Mouse (Mus musculus) stomach, postnatal 0 days (tissue): ENCODE results near the gene Xylt1. TPM values are rescaled to one million over a fixed set of nuclear protein-coding genes. Genes with fewer than 3 reads are reported as not detected.

Source experiments
- ATAC-seq: fragments of 200-750 bp; cut with Nextera tagmentation; 2 replicates; pipeline ENCODE4 v1.8.0; 2017; ENCODE audit not compliant: low FRiP score, low TSS enrichment
- DNase-seq: peaks from one replicate; pipeline ENCODE4 v3.0.0-alpha.2; 2016; ENCODE audit warnings: low spot score
- H3K27ac ChIP-seq: fragments of 300-500 bp; sonication (generic); replicated peaks from 2 replicates; pipeline ENCODE4 v1.5.1; 2014; ENCODE audit warnings: mild to moderate bottlenecking, control low read depth
- H3K27me3 ChIP-seq: fragments of 300-500 bp; sonication (generic); 2 replicates; pipeline ENCODE4 v1.6.1; 2014; ENCODE audit warnings: low read length; ENCODE audit not compliant: control insufficient read depth, insufficient read depth
- H3K36me3 ChIP-seq: fragments of 300-500 bp; sonication (generic); 2 replicates; pipeline ENCODE4 v1.6.1; 2014; ENCODE audit warnings: low read length, mixed read lengths; ENCODE audit not compliant: control insufficient read depth, insufficient read depth
- H3K4me1 ChIP-seq: fragments of 300-500 bp; sonication (generic); replicated peaks from 2 replicates; pipeline ENCODE4 v1.6.1; 2014; ENCODE audit warnings: antibody characterized with exemption; ENCODE audit not compliant: control insufficient read depth, insufficient read depth
- H3K4me2 ChIP-seq: fragments of 300-500 bp; sonication (generic); replicated peaks from 2 replicates; pipeline ENCODE4 v1.6.1; 2014; ENCODE audit warnings: low read depth, mild to moderate bottlenecking, control low read depth, moderate library complexity
- H3K4me3 ChIP-seq: fragments of 300-500 bp; sonication (generic); 2 replicates; pipeline ENCODE4 v1.5.1; 2014; ENCODE audit warnings: low read depth, low read length, control low read depth
- H3K9ac ChIP-seq: fragments of 300-500 bp; sonication (generic); 2 replicates; pipeline ENCODE4 v1.6.1; 2014; ENCODE audit warnings: mild to moderate bottlenecking, low read length, control low read depth, mixed read lengths
- H3K9me3 ChIP-seq: fragments of 300-500 bp; sonication (generic); 2 replicates; pipeline ENCODE4 v1.6.1; 2016; ENCODE audit warnings: low read length; ENCODE audit not compliant: control insufficient read depth
- CTCF ChIP-seq: IDR thresholded peaks from 2 replicates; pipeline ENCODE4 v1.5.1; 2016; ENCODE audit warnings: antibody characterized with exemption, low read depth, mild to moderate bottlenecking, moderate library complexity
- EP300 ChIP-seq: optimal IDR thresholded peaks from 2 replicates; pipeline ENCODE3; 2016; ENCODE audit warnings: antibody characterized with exemption
- WGBS: fragments of 180-500 bp; shearing (Covaris S2); extraction: QIAGEN DNeasy Blood & Tissue Kit; methylation state at CpG from one replicate; pipeline ENCODE4 v1.1.7; 2014; 5-methylcytosine and 5-hydroxymethylcytosine counted together
- polyA plus RNA-seq: library from polyadenylated mRNA; unstranded; fragments of >200 nt; fragmentation: Nextera tagmentation; extraction: Ambion mirVana; gene quantifications from 2 replicates; pipeline ENCODE4 v1.2.1, GENCODE M21; 2015

Xylt1 gene
- polyA plus RNA-seq, 1 experiment from 2014 or later = 0.36 TPM

GRCm38 (mm10) chr7:117586811-117587210 lies 206.0 kb downstream of the Xylt1 start:
- Histone ChIP-seq H3K36me3 (no peaks in the 10 kb centered on the region), H3K4me2 (no peak overlapping the region), H3K4me1 (no peaks in the 10 kb centered on the region), H3K27ac (no peak overlapping the region), H3K9ac (no peak overlapping the region), H3K4me3 (no peak overlapping the region), H3K27me3 (no peaks in the 10 kb centered on the region), H3K9me3 (no peaks in the 10 kb centered on the region)
- no peak for TF ChIP-seq CTCF
- TF ChIP-seq EP300 = no peak
- DNase-seq = no peak
- no peak for ATAC-seq

- no peak for TF ChIP-seq EP300
- TF ChIP-seq CTCF = no peak
Measured at GRCm38 (mm10) chr7:117587234-117587929, 206.6 kb downstream of the Xylt1 start.

GRCm38 (mm10) chr7:117588426-117588825 lies 207.6 kb downstream of the Xylt1 start:
- 25% methylated on average over 1 of the region's 1 CpGs for WGBS
- H3K4me2 ChIP-seq = no peak overlapping the region
- no peaks in the 10 kb centered on the region for H3K36me3 ChIP-seq
- no peaks in the 10 kb centered on the region for H3K27me3 ChIP-seq
- DNase-seq = no peak
- no peak overlapping the region for H3K4me3 ChIP-seq
- ATAC-seq = no peak
- no peaks in the 10 kb centered on the region for H3K9me3 ChIP-seq
- H3K9ac ChIP-seq = no peak overlapping the region
- H3K27ac ChIP-seq = no peak overlapping the region
- no peaks in the 10 kb centered on the region for H3K4me1 ChIP-seq
- TF ChIP-seq EP300 = no peak
- TF ChIP-seq CTCF = no peak

More at GRCm38 (mm10) chr7:117587234-117587929, 206.6 kb downstream of the Xylt1 start:
- no peak overlapping the region for H3K4me2 ChIP-seq
- H3K9ac ChIP-seq = no peak overlapping the region
- H3K27ac ChIP-seq = no peak overlapping the region
- H3K36me3 ChIP-seq = no peaks in the 10 kb centered on the region
- ATAC-seq = no peak
- no peak overlapping the region for H3K4me3 ChIP-seq
- no peaks in the 10 kb centered on the region for H3K9me3 ChIP-seq
- H3K27me3 ChIP-seq = no peaks in the 10 kb centered on the region
- 66% methylated on average over 6 of the region's 6 CpGs for WGBS
- H3K4me1 ChIP-seq = no peaks in the 10 kb centered on the region
- DNase-seq = no peak

- Histone ChIP-seq H3K9me3 (no peaks in the 10 kb centered on the region), H3K4me2 (no peak overlapping the region), H3K27me3 (no peaks in the 10 kb centered on the region), H3K27ac (no peak overlapping the region), H3K36me3 (no peaks in the 10 kb centered on the region), H3K9ac (no peak overlapping the region), H3K4me1 (no peaks in the 10 kb centered on the region), H3K4me3 (no peak overlapping the region)
- DNase-seq (no peak), ATAC-seq (no peak)
- WGBS = 85% methylated on average over 2 of the region's 2 CpGs
- no peak for TF ChIP-seq CTCF
Measured at GRCm38 (mm10) chr7:117589359-117589758, 208.6 kb downstream of the Xylt1 start.

GRCm38 (mm10) chr7:117589820-117590219 lies 209.0 kb downstream of the Xylt1 start:
- Histone ChIP-seq H3K9me3 (no peaks in the 10 kb centered on the region), H3K27me3 (no peaks in the 10 kb centered on the region), H3K4me3 (no peak overlapping the region), H3K4me1 (no peaks in the 10 kb centered on the region), H3K36me3 (no peaks in the 10 kb centered on the region), H3K9ac (no peak overlapping the region), H3K27ac (no peak overlapping the region), H3K4me2 (no peak overlapping the region)
- ATAC-seq (no peak), DNase-seq (no peak)
- 54% methylated on average over 4 of the region's 4 CpGs for WGBS
- TF ChIP-seq CTCF (no peak), EP300 (no peak)

GRCm38 (mm10) chr7:117594191-117594590 lies 213.4 kb downstream of the Xylt1 start:
- no peak overlapping the region for H3K4me3 ChIP-seq
- no peaks in the 10 kb centered on the region for H3K36me3 ChIP-seq
- no peak overlapping the region for H3K27ac ChIP-seq
- no peak overlapping the region for H3K9ac ChIP-seq
- no peaks in the 10 kb centered on the region for H3K27me3 ChIP-seq
- H3K4me2 ChIP-seq = no peak overlapping the region
- DNase-seq (no peak), ATAC-seq (no peak)
- no peaks in the 10 kb centered on the region for H3K4me1 ChIP-seq
- no peak for TF ChIP-seq CTCF
- no peak for TF ChIP-seq EP300
- 74% methylated on average over 2 of the region's 2 CpGs for WGBS
- no peaks in the 10 kb centered on the region for H3K9me3 ChIP-seq
